Mouse (Mus musculus): ENCODE data around the gene Pik3r1.

Gene Pik3r1

GRCm38 (mm10) chr13:101739732-101740381, 28.2 kb downstream of the Pik3r1 start:
- peak in 1 of 2 experiments; percentile 44 for DNase-seq (ENCODE audit: inconsistent age in 2 of 2, low spot score in 1 of 2)

DNA sequence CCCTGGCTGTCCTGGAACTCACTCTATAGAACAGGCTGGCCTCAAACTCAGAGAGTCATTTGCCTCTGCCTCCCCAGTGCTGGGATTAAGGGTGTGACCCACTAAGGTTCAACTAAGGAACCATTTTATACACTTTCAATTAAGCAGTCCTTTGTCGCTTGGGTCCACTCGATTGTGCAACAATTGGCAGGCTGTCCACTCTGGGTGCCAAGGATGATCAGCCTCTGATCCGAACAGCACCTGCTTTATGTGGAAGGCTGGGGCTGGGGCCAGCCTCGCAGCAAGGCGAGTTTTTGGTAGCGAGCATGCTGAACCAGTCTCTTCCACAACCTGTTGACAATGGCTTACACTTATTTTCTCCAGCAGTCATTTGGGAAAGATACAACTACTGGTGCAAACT, 29.2 kb downstream of the Pik3r1 start:
- peak in 1 of 2 experiments; percentile 73 for DNase-seq (ENCODE audit: inconsistent age in 2 of 2, low spot score in 1 of 2)

- no peak for DNase-seq (ENCODE audit: inconsistent age in 2 of 2, low spot score in 1 of 2)
These were observed 31.3 kb downstream of the Pik3r1 start for GRCm38 (mm10) chr13:101736521-101737387.

GRCm38 (mm10) chr13:101735364-101736120, 32.5 kb downstream of the Pik3r1 start:
- DNase-seq (ENCODE audit: inconsistent age in 2 of 2, low spot score in 1 of 2) = peak in 1 of 2 experiments; percentile 75

DNA sequence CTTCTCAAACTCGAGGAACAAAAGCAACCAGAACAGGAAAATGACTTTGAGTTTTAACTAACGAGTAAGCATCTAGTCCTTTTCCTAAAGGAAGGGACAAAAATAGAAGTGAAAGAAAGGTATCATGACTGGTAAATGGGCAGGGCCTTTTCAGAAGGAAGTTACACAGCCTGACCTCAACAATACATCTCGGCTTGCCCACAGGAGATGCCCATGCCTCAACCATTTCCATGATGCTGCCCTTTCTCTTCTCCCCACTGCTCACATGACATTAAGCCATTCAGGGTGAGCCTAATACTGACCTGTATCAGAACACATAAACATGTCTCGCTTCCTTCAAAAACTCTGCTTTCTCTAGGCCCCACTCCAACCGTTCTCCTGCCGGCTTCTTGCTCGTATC, 33.8 kb downstream of the Pik3r1 start:
- DNase-seq (ENCODE audit: inconsistent age in 2 of 2, low spot score in 1 of 2) = no peak

DNA sequence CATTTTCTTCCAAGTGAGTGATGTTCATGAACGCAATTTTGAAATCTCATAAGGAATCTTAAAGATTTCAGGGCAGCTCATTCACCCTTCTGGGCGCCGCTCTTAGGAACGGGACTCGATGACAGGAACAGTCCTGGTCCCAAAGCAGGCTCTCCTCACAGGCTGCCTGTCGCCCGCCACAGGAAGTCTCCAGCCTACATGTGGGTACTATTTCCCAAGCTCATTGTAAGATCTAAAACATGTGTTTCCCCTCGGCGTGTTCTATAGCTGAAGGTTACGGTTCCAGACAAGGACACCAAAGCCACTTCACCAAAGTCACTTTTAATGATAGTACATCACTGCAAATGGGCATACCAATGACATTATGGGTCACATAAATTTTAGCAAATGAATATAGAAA, 35.3 kb downstream of the Pik3r1 start:
- DNase-seq (ENCODE audit: inconsistent age in 2 of 2, low spot score in 1 of 2) = no peak

- DNase-seq (ENCODE audit: inconsistent age in 2 of 2, low spot score in 1 of 2) = no peak
These were observed 36.2 kb downstream of the Pik3r1 start for GRCm38 (mm10) chr13:101731777-101732176.

- no peak for DNase-seq (ENCODE audit: inconsistent age in 2 of 2, low spot score in 1 of 2)
These were observed 37.7 kb downstream of the Pik3r1 start for GRCm38 (mm10) chr13:101730351-101730750.

- no peak for DNase-seq (ENCODE audit: inconsistent age in 2 of 2, low spot score in 1 of 2)
These were observed 38.6 kb downstream of the Pik3r1 start for GRCm38 (mm10) chr13:101729248-101730055.

DNA sequence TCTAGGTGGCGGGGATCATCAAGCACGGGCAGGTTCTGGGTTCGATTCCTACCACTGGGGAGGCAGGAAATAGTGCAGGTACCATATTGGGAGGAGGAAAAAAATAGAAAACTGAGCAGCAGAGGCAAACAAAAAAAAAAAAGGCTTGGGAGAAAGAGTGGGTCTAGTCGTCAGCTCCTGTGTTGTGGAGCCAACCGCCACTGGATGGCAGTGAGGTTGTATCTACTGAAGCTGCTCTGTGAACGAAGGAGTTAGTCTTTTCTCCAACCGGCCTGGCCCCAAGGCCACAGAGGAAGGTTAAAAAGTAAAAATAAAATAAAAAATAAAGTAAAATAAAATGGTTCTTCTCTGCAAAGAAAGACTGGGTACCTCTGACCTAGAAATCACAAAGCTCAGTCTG, 39.2 kb downstream of the Pik3r1 start:
- DNase-seq (ENCODE audit: inconsistent age in 2 of 2, low spot score in 1 of 2) = peak in 1 of 2 experiments; percentile 69

- DNase-seq (ENCODE audit: inconsistent age in 2 of 2, low spot score in 1 of 2) = peak in 1 of 2 experiments; percentile 40
These were observed 39.7 kb downstream of the Pik3r1 start for GRCm38 (mm10) chr13:101728300-101728699.

DNA sequence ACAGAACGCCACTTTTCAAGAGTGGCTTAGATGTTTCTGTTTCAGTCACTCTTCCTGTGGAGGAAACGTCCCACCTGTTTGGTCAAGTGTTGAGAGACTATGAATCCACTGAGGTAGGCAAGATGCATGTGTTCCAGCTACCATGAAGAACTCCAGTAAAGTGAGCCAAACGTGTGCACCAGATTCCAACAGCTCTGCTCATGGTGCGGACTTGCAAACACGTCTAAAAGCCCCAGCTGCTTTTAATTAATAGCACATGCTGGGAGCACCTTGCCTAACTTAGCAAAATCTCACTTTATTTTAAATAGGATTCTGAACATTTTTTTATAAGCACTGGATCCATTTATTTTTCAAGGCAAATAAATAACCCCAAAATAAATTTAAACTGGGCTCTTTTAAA, 40.2 kb downstream of the Pik3r1 start:
- peak in 1 of 2 experiments; percentile 27 for DNase-seq (ENCODE audit: inconsistent age in 2 of 2, low spot score in 1 of 2)

DNA sequence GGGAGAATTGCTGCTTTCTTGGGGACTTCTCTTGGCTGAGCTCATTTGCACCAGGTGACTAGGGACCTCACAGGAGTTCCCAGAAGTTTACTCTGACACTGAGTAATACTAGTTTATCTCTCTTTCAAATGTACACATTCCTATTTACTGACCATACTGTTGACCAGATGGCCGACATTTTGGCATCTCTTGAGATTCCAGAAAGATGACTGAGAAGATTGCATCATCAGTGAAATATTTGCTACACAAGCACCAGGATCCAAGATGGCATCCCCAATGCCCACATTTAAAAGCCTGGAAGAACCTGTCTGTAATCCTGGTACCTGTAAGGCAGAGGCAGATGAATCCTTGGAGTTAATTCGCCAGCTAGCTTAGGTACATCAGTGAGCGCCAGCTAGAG, 41.1 kb downstream of the Pik3r1 start:
- no peak for DNase-seq (ENCODE audit: inconsistent age in 2 of 2, low spot score in 1 of 2)

GRCm38 (mm10) chr13:101721901-101722595, 46.0 kb downstream of the Pik3r1 start:
- DNase-seq (ENCODE audit: inconsistent age in 2 of 2, low spot score in 1 of 2) = peak in 1 of 2 experiments; percentile 63

GRCm38 (mm10) chr13:101721154-101721553, 46.9 kb downstream of the Pik3r1 start:
- no peak for DNase-seq (ENCODE audit: inconsistent age in 2 of 2, low spot score in 1 of 2)

GRCm38 (mm10) chr13:101719312-101719870, 48.6 kb downstream of the Pik3r1 start:
- DNase-seq (ENCODE audit: inconsistent age in 2 of 2, low spot score in 1 of 2) = peak; percentile 67 to 93

GRCm38 (mm10) chr13:101718744-101719143, 49.3 kb downstream of the Pik3r1 start:
- peak in 1 of 2 experiments; percentile 44 for DNase-seq (ENCODE audit: inconsistent age in 2 of 2, low spot score in 1 of 2)

- DNase-seq (ENCODE audit: inconsistent age in 2 of 2, low spot score in 1 of 2) = peak in 1 of 2 experiments; percentile 81
These were observed 50.2 kb downstream of the Pik3r1 start for GRCm38 (mm10) chr13:101717836-101718235.

DNA sequence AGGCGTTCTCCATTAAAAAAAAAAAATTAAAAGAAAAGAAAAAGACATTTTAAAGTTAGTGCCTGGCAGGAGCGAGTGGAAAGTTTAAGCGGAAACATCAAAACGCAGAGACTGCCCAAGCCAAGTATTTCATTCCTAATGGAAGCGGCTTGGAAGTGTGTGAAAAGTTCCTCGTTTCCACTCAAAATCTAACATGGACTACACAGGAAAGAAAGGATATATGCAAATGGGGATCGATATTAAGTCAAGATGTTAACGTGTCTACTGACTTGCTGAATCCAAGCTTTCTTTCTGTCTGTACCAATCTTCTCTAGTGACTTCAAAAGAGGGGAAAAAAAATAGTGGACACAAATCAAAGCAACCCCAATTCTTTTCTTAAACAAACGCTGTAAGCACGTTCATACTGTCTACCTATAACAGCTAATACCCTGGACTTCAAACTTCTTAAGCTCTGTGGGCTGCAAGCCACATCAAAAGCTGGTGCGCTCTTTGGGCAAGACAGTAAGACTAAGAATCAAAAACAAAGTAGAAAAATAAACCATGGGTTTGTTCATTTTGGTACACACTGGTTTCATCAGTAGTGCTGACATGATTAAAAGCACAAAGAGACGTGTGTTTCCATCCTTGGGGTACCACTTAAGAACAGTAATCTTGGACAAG, 54.5 kb downstream of the Pik3r1 start:
- no peak for DNase-seq (ENCODE audit: inconsistent age in 2 of 2, low spot score in 1 of 2)

All from adrenal gland, adult (tissue).